Mouse (Mus musculus): ENCODE measurements around the gene Klhdc7a. TPM values are rescaled to one million over a fixed set of nuclear protein-coding genes. Genes with fewer than 3 reads are reported as not detected.

The Klhdc7a gene
- polyA plus RNA-seq, 1 experiment from 2014 or later, result 0.98 TPM

- no peak overlapping the region for H3K9ac ChIP-seq (ENCODE audit: low read length)
- 8% methylated on average over 16 of the region's 16 CpGs for WGBS
- H3K27me3 ChIP-seq (ENCODE audit: control insufficient read depth, insufficient read depth, low read length), result no peaks in the 10 kb centered on the region
- H3K4me2 ChIP-seq (ENCODE audit: low read depth, low read length), result no peak overlapping the region
- H3K27ac ChIP-seq (ENCODE audit: low read length), result no peak overlapping the region
- H3K9me3 ChIP-seq (replicated peaks; ENCODE audit: control insufficient read depth, low read length), result no peaks in the 10 kb centered on the region; the same call in 1 of the 2 replicates
- H3K4me3 ChIP-seq (replicated peaks; ENCODE audit: low read length), result no peak overlapping the region
- no peak for ATAC-seq (ENCODE audit: insufficient read depth, low FRiP score)
- H3K4me1 ChIP-seq (ENCODE audit: control insufficient read depth, insufficient read depth, low read length), result 0 out of 2 replicates have a peak, but pooled peaks cover 6% of the 10 kb centered on the region
- no peaks in the 10 kb centered on the region for H3K36me3 ChIP-seq (ENCODE audit: control insufficient read depth, insufficient read depth, low read length)
Observed at GRCm38 (mm10) chr4:139993111-139993755, 25.4 kb upstream of the Klhdc7a start.

- 42% methylated on average over 7 of the region's 7 CpGs for WGBS
- Histone ChIP-seq H3K4me1 (ENCODE audit: control insufficient read depth, insufficient read depth, low read length) (no peaks in the 10 kb centered on the region), H3K9ac (ENCODE audit: low read length) (no peak overlapping the region), H3K4me2 (ENCODE audit: low read depth, low read length) (no peak overlapping the region), H3K27me3 (ENCODE audit: control insufficient read depth, insufficient read depth, low read length) (no peaks in the 10 kb centered on the region), H3K9me3 (replicated peaks; ENCODE audit: control insufficient read depth, low read length) (no peaks in the 10 kb centered on the region), H3K27ac (ENCODE audit: low read length) (no peak overlapping the region), H3K4me3 (replicated peaks; ENCODE audit: low read length) (no peak overlapping the region), H3K36me3 (ENCODE audit: control insufficient read depth, insufficient read depth, low read length) (no peaks in the 10 kb centered on the region)
- no peak for ATAC-seq (ENCODE audit: insufficient read depth, low FRiP score)
Observed at GRCm38 (mm10) chr4:139986913-139987312, 19.1 kb upstream of the Klhdc7a start.

- peak; percentile 85; the same call in 1 of the 2 replicates for ATAC-seq (ENCODE audit: insufficient read depth, low FRiP score)
- Histone ChIP-seq H3K4me2 (ENCODE audit: low read depth, low read length) (no peak overlapping the region; the same call in 1 of the 2 replicates), H3K9me3 (replicated peaks; ENCODE audit: control insufficient read depth, low read length) (no peaks in the 10 kb centered on the region), H3K4me1 (ENCODE audit: control insufficient read depth, insufficient read depth, low read length) (peaks cover 13% of the 10 kb centered on the region), H3K27me3 (ENCODE audit: control insufficient read depth, insufficient read depth, low read length) (no peaks in the 10 kb centered on the region), H3K9ac (ENCODE audit: low read length) (no peak overlapping the region), H3K27ac (ENCODE audit: low read length) (peak overlapping the region; percentile 80), H3K4me3 (replicated peaks; ENCODE audit: low read length) (no peak overlapping the region), H3K36me3 (ENCODE audit: control insufficient read depth, insufficient read depth, low read length) (no peaks in the 10 kb centered on the region)
- 27% methylated on average over 5 of the region's 5 CpGs for WGBS
Observed at GRCm38 (mm10) chr4:139978716-139979115, 10.9 kb upstream of the Klhdc7a start.

GRCm38 (mm10) chr4:139977308-139977781 is 9.5 kb upstream of the Klhdc7a start:
- 26% methylated on average over 5 of the region's 5 CpGs for WGBS
- peaks cover 13% of the 10 kb centered on the region for H3K4me1 ChIP-seq (ENCODE audit: control insufficient read depth, insufficient read depth, low read length)
- H3K9me3 ChIP-seq (replicated peaks; ENCODE audit: control insufficient read depth, low read length), result no peaks in the 10 kb centered on the region
- no peaks in the 10 kb centered on the region for H3K36me3 ChIP-seq (ENCODE audit: control insufficient read depth, insufficient read depth, low read length)
- no peak overlapping the region for H3K4me2 ChIP-seq (ENCODE audit: low read depth, low read length)
- no peak overlapping the region for H3K4me3 ChIP-seq (replicated peaks; ENCODE audit: low read length)
- H3K27ac ChIP-seq (ENCODE audit: low read length), result peak overlapping the region; percentile 80
- H3K27me3 ChIP-seq (ENCODE audit: control insufficient read depth, insufficient read depth, low read length), result no peaks in the 10 kb centered on the region
- peak; percentile 27; the same call in 1 of the 2 replicates for ATAC-seq (ENCODE audit: insufficient read depth, low FRiP score)
- no peak overlapping the region for H3K9ac ChIP-seq (ENCODE audit: low read length)

- ATAC-seq (ENCODE audit: insufficient read depth, low FRiP score), result no peak
- 21% methylated on average over 7 of the region's 7 CpGs for WGBS
- Histone ChIP-seq H3K4me2 (ENCODE audit: low read depth, low read length) (no peak overlapping the region), H3K9ac (ENCODE audit: low read length) (no peak overlapping the region), H3K27me3 (ENCODE audit: control insufficient read depth, insufficient read depth, low read length) (no peaks in the 10 kb centered on the region), H3K27ac (ENCODE audit: low read length) (no peak overlapping the region), H3K9me3 (replicated peaks; ENCODE audit: control insufficient read depth, low read length) (no peaks in the 10 kb centered on the region), H3K4me1 (ENCODE audit: control insufficient read depth, insufficient read depth, low read length) (peaks cover 13% of the 10 kb centered on the region), H3K36me3 (ENCODE audit: control insufficient read depth, insufficient read depth, low read length) (no peaks in the 10 kb centered on the region), H3K4me3 (replicated peaks; ENCODE audit: low read length) (no peak overlapping the region)
Observed at GRCm38 (mm10) chr4:139974506-139974905, 6.7 kb upstream of the Klhdc7a start.

- H3K27ac ChIP-seq (ENCODE audit: low read length), result peak overlapping the region; percentile 74
- 20% methylated on average over 10 of the region's 10 CpGs for WGBS
- H3K9me3 ChIP-seq (replicated peaks; ENCODE audit: control insufficient read depth, low read length), result no peaks in the 10 kb centered on the region
- no peaks in the 10 kb centered on the region for H3K27me3 ChIP-seq (ENCODE audit: control insufficient read depth, insufficient read depth, low read length)
- H3K4me2 ChIP-seq (ENCODE audit: low read depth, low read length), result peak overlapping the region; percentile 26
- H3K36me3 ChIP-seq (ENCODE audit: control insufficient read depth, insufficient read depth, low read length), result no peaks in the 10 kb centered on the region
- H3K9ac ChIP-seq (ENCODE audit: low read length), result peak overlapping the region; percentile 49
- peaks cover 12% of the 10 kb centered on the region for H3K4me1 ChIP-seq (ENCODE audit: control insufficient read depth, insufficient read depth, low read length)
- peak overlapping the region; percentile 6; the same call in 1 of the 2 replicates for H3K4me3 ChIP-seq (replicated peaks; ENCODE audit: low read length)
- ATAC-seq (ENCODE audit: insufficient read depth, low FRiP score), result peak; percentile 69; the same call in 1 of the 2 replicates
Observed at GRCm38 (mm10) chr4:139967475-139967891, 343 bp downstream of the Klhdc7a start.

GRCm38 (mm10) chr4:139966981-139967380 is 845 bp downstream of the Klhdc7a start:
- WGBS, result 37% methylated on average over 3 of the region's 3 CpGs
- Histone ChIP-seq H3K9me3 (replicated peaks; ENCODE audit: control insufficient read depth, low read length) (no peaks in the 10 kb centered on the region), H3K4me2 (ENCODE audit: low read depth, low read length) (peak overlapping the region; percentile 26), H3K27ac (ENCODE audit: low read length) (peak overlapping the region; percentile 74), H3K4me3 (replicated peaks; ENCODE audit: low read length) (peak overlapping the region; percentile 6; the same call in 1 of the 2 replicates), H3K27me3 (ENCODE audit: control insufficient read depth, insufficient read depth, low read length) (no peaks in the 10 kb centered on the region), H3K4me1 (ENCODE audit: control insufficient read depth, insufficient read depth, low read length) (peaks cover 12% of the 10 kb centered on the region), H3K36me3 (ENCODE audit: control insufficient read depth, insufficient read depth, low read length) (no peaks in the 10 kb centered on the region), H3K9ac (ENCODE audit: low read length) (peak overlapping the region; percentile 49)
- no peak for ATAC-seq (ENCODE audit: insufficient read depth, low FRiP score)

- Histone ChIP-seq H3K36me3 (ENCODE audit: control insufficient read depth, insufficient read depth, low read length) (no peaks in the 10 kb centered on the region), H3K9me3 (replicated peaks; ENCODE audit: control insufficient read depth, low read length) (no peaks in the 10 kb centered on the region), H3K27ac (ENCODE audit: low read length) (no peak overlapping the region), H3K27me3 (ENCODE audit: control insufficient read depth, insufficient read depth, low read length) (no peaks in the 10 kb centered on the region), H3K4me3 (replicated peaks; ENCODE audit: low read length) (no peak overlapping the region), H3K4me1 (ENCODE audit: control insufficient read depth, insufficient read depth, low read length) (peaks cover 12% of the 10 kb centered on the region), H3K4me2 (ENCODE audit: low read depth, low read length) (no peak overlapping the region), H3K9ac (ENCODE audit: low read length) (no peak overlapping the region)
- 91% methylated on average over 28 of the region's 28 CpGs for WGBS
- ATAC-seq (ENCODE audit: insufficient read depth, low FRiP score), result no peak
Observed at GRCm38 (mm10) chr4:139965596-139966185, 2.1 kb downstream of the Klhdc7a start.

- H3K27ac ChIP-seq (ENCODE audit: low read length), result no peak overlapping the region
- no peaks in the 10 kb centered on the region for H3K27me3 ChIP-seq (ENCODE audit: control insufficient read depth, insufficient read depth, low read length)
- H3K36me3 ChIP-seq (ENCODE audit: control insufficient read depth, insufficient read depth, low read length), result no peaks in the 10 kb centered on the region
- no peak overlapping the region for H3K9ac ChIP-seq (ENCODE audit: low read length)
- H3K9me3 ChIP-seq (replicated peaks; ENCODE audit: control insufficient read depth, low read length), result no peaks in the 10 kb centered on the region
- no peak overlapping the region for H3K4me3 ChIP-seq (replicated peaks; ENCODE audit: low read length)
- peaks cover 12% of the 10 kb centered on the region for H3K4me1 ChIP-seq (ENCODE audit: control insufficient read depth, insufficient read depth, low read length)
- no peak overlapping the region for H3K4me2 ChIP-seq (ENCODE audit: low read depth, low read length)
- 74% methylated on average over 4 of the region's 5 CpGs for WGBS
- ATAC-seq (ENCODE audit: insufficient read depth, low FRiP score), result no peak
Observed at GRCm38 (mm10) chr4:139964406-139964805, 3.4 kb downstream of the Klhdc7a start.
